Comparison of ENCODE assay signal across 8 mouse cellular contexts in genomic region chr4:129556532-129557223, GRCm38 (mm10). TPM values are rescaled to one million over a fixed set of nuclear protein-coding genes. Genes with fewer than 3 reads are reported as not detected.
DNase-seq lines count a peak whose midpoint lies in the region; ATAC-seq lines count a peak whose summit lies in the region.

No protein-coding gene starts in this region.

- intact Hi-C loops in left cerebral cortex, postnatal 14 days (cut with DNase I) = no loop called here

- H3K9ac ChIP-seq in intestine, embryonic 15.5 days = peak overlapping the region; percentile 51

- 5% methylated on average over 33 of the region's 33 CpGs for WGBS in intestine, embryonic 15.5 days

- peak overlapping the region; percentile 46 for H3K4me3 ChIP-seq in intestine, embryonic 15.5 days (replicated peaks)

- H3K36me3 ChIP-seq in intestine, embryonic 15.5 days = no peaks in the 10 kb centered on the region

- peak; percentile 85 for DNase-seq in adrenal gland, adult 8-10 months
- DNase-seq in embryo, embryonic 11.5 days (ENCODE audit: low read depth, low spot score) = peak; percentile 89
- peak; percentile 82 for DNase-seq in gastrocnemius, postnatal 25 days
- peak; percentile 79 to 84 for DNase-seq in left cerebral cortex, postnatal 14 days (ENCODE audit: low spot score in 2 of 2)
- DNase-seq in right cerebral cortex, postnatal 14 days = peak; percentile 81
- DNase-seq in urinary bladder, postnatal 25 days (ENCODE audit: low spot score) = peak; percentile 93

- H3K27me3 ChIP-seq in intestine, embryonic 15.5 days (replicated peaks) = no peaks in the 10 kb centered on the region

- H3K9me3 ChIP-seq in intestine, embryonic 15.5 days = no peaks in the 10 kb centered on the region

- peak; percentile 93 for ATAC-seq in intestine, embryonic 15.5 days
- ATAC-seq in megakaryocyte-erythroid progenitor cell, adult 5-6 weeks (replicated peaks; ENCODE audit: low FRiP score, low TSS enrichment, poor library complexity, severe bottlenecking) = peak; percentile 69

- peak overlapping the region; percentile 87 for H3K4me2 ChIP-seq in intestine, embryonic 15.5 days (replicated peaks)

- 0 out of 2 replicates have a peak overlapping the region, but pooled peaks have one; percentile 48 for H3K27ac ChIP-seq in intestine, embryonic 15.5 days

- H3K4me1 ChIP-seq in intestine, embryonic 15.5 days (replicated peaks) = peaks cover 10% of the 10 kb centered on the region

RNA-seq across cellular contexts. Expression of gene Hdac1, which starts 14.2 kb away (rescaled TPM):
- 10 to 100 TPM; 41.0 to 84.1 (median 61.0) TPM for total RNA-seq in adrenal gland, adult 8-10 months (2022)
- total RNA-seq in gastrocnemius, postnatal 25 days (2021) = 1 to 10 TPM; 9.6 to 9.9 TPM
- 200 and 203 TPM in 2 replicates for polyA plus RNA-seq in intestine, embryonic 15.5 days (2015; fragmentation: Nextera tagmentation; extraction: Ambion mirVana)
- total RNA-seq in left cerebral cortex, postnatal 14 days (2021) = 10 to 100 TPM; 27.2 to 30.2 TPM
- total RNA-seq in megakaryocyte-erythroid progenitor cell, adult 5-6 weeks (2014; fragmentation: Nextera tagmentation) = 136 and 147 TPM in 2 replicates
- total RNA-seq in megakaryocyte-erythroid progenitor cell, adult 5-6 weeks (2017) = 72.7 and 76.2 TPM in 2 replicates

RNA-seq across cellular contexts. Expression of gene Lck, which starts 16.8 kb away (rescaled TPM):
- 1 to 10 TPM; 1.9 to 3.5 (median 2.6) TPM for total RNA-seq in adrenal gland, adult 8-10 months (2022)
- under 1 TPM in 1 of 2 experiments, not detected in 1; 0.48 TPM for total RNA-seq in gastrocnemius, postnatal 25 days (2021)
- polyA plus RNA-seq in intestine, embryonic 15.5 days (2015; fragmentation: Nextera tagmentation; extraction: Ambion mirVana) = 7.6 and 9.7 TPM in 2 replicates
- total RNA-seq in left cerebral cortex, postnatal 14 days (2021) = 1 to 10 TPM; 5.5 to 8.5 TPM
- total RNA-seq in megakaryocyte-erythroid progenitor cell, adult 5-6 weeks (2014; fragmentation: Nextera tagmentation) = 12.7 and 12.8 TPM in 2 replicates
- total RNA-seq in megakaryocyte-erythroid progenitor cell, adult 5-6 weeks (2017) = 3.7 and 11.6 TPM in 2 replicates

RNA-seq across cellular contexts. Expression of gene Fam167b, which starts 21.7 kb away (rescaled TPM):
- 10 to 100 TPM; 25.5 to 43.5 (median 29.0) TPM for total RNA-seq in adrenal gland, adult 8-10 months (2022)
- total RNA-seq in gastrocnemius, postnatal 25 days (2021) = under 1 TPM in 1 of 2 experiments, not detected in 1; 0.31 TPM
- 3.0 and 3.3 TPM in 2 replicates for polyA plus RNA-seq in intestine, embryonic 15.5 days (2015; fragmentation: Nextera tagmentation; extraction: Ambion mirVana)
- total RNA-seq in left cerebral cortex, postnatal 14 days (2021) = not detected
- not detected in 2 replicates for total RNA-seq in megakaryocyte-erythroid progenitor cell, adult 5-6 weeks (2014; fragmentation: Nextera tagmentation)
- not detected in 2 replicates for total RNA-seq in megakaryocyte-erythroid progenitor cell, adult 5-6 weeks (2017)

RNA-seq across cellular contexts. Expression of gene Marcksl1, which starts 43.3 kb away (rescaled TPM):
- 10 to 100 TPM; 36.0 to 48.0 (median 43.9) TPM for total RNA-seq in adrenal gland, adult 8-10 months (2022)
- 1 to 10 TPM; 1.6 to 2.8 TPM for total RNA-seq in gastrocnemius, postnatal 25 days (2021)
- polyA plus RNA-seq in intestine, embryonic 15.5 days (2015; fragmentation: Nextera tagmentation; extraction: Ambion mirVana) = 432 and 487 TPM in 2 replicates
- total RNA-seq in left cerebral cortex, postnatal 14 days (2021) = 100 to 1,000 TPM; 538 to 599 TPM
- total RNA-seq in megakaryocyte-erythroid progenitor cell, adult 5-6 weeks (2014; fragmentation: Nextera tagmentation) = 29.9 and 30.4 TPM in 2 replicates
- 41.4 and 48.3 TPM in 2 replicates for total RNA-seq in megakaryocyte-erythroid progenitor cell, adult 5-6 weeks (2017)

RNA-seq across cellular contexts. Expression of gene Eif3i, which starts 43.8 kb away (rescaled TPM):
- 100 to 1,000 TPM; 174 to 190 (median 182) TPM for total RNA-seq in adrenal gland, adult 8-10 months (2022)
- 100 to 1,000 TPM; 116 to 129 TPM for total RNA-seq in gastrocnemius, postnatal 25 days (2021)
- 270 and 281 TPM in 2 replicates for polyA plus RNA-seq in intestine, embryonic 15.5 days (2015; fragmentation: Nextera tagmentation; extraction: Ambion mirVana)
- total RNA-seq in left cerebral cortex, postnatal 14 days (2021) = 100 to 1,000 TPM; 139 to 140 TPM
- 425 and 431 TPM in 2 replicates for total RNA-seq in megakaryocyte-erythroid progenitor cell, adult 5-6 weeks (2014; fragmentation: Nextera tagmentation)
- total RNA-seq in megakaryocyte-erythroid progenitor cell, adult 5-6 weeks (2017) = 323 and 412 TPM in 2 replicates

Comparison
In these comparisons a context has a peak if more than half of its experiments do, and no peak if none do; other contexts are left out.
1. Peak in every context shown above with its lines: DNase-seq, ATAC-seq, H3K4me3 ChIP-seq and H3K27ac ChIP-seq.
2. RNA of gene Fam167b, which starts 21.7 kb away (total RNA-seq): 25.5 to 43.5 TPM in adrenal gland, adult 8-10 months; 0.31 TPM in gastrocnemius, postnatal 25 days, not detected in left cerebral cortex, postnatal 14 days and not detected in megakaryocyte-erythroid progenitor cell, adult 5-6 weeks; every median in the first group is over 10 times any median in the second.